Mouse (Mus musculus) ES-E14 (cell line): Measurements from ENCODE around the gene Hprt.

Source experiments
- CHD2 ChIP-seq: IDR thresholded peaks from 2 replicates; pipeline ENCODE4 v1.6.1; 2014; ENCODE audit warnings: mild to moderate bottlenecking, low read depth, low read length, inconsistent platforms
- HCFC1 ChIP-seq: IDR thresholded peaks from 2 replicates; pipeline ENCODE4 v1.6.1; 2012; ENCODE audit warnings: low read length, inconsistent platforms, borderline replicate concordance; ENCODE audit not compliant: insufficient read depth
- MAFK ChIP-seq: IDR thresholded peaks from 2 replicates; pipeline ENCODE4 v1.6.1; 2014; ENCODE audit warnings: mild to moderate bottlenecking, low read depth, low read length, inconsistent platforms; ENCODE audit not compliant: insufficient read depth
- ZC3H11A ChIP-seq: IDR thresholded peaks from 2 replicates; pipeline ENCODE4 v1.6.1; 2012; ENCODE audit warnings: low read depth, mild to moderate bottlenecking, inconsistent platforms, low read length, borderline replicate concordance

- TF ChIP-seq HCFC1 (no peak), MAFK (no peak), CHD2 (no peak), ZC3H11A (no peak)
Observed at GRCm38 (mm10) chrX:53055771-53056170, 67.8 kb downstream of the Hprt start.
